Comparison of ENCODE assay signal across 8 mouse cellular contexts in genomic region chr4:128729709-128730037, GRCm38 (mm10). TPM values are rescaled to one million over a fixed set of nuclear protein-coding genes. Genes with fewer than 3 reads are reported as not detected.
DNase-seq lines count a peak whose midpoint lies in the region; ATAC-seq and TF ChIP-seq lines count a peak whose summit lies in the region.

No protein-coding gene starts in this region.

- TF ChIP-seq POLR2A in liver, adult 2 months (IDR thresholded peaks at IDR 0.05; ENCODE audit: extremely low read depth, insufficient read depth, low read length): no peak

- no peaks in the 10 kb centered on the region for H3K9me3 ChIP-seq in heart, embryonic 10.5 days

- H3K79me2 ChIP-seq in liver, adult 2 months (ENCODE audit: control insufficient read depth, insufficient read depth, low read length): peaks cover 18% of the 10 kb centered on the region

- WGBS in liver, adult 2 months: 2% methylated on average over 5 of the region's 5 CpGs
- 45% methylated on average over 5 of the region's 5 CpGs for WGBS in heart, embryonic 10.5 days

- peak; percentile 53 for DNase-seq in liver, adult 2 months (ENCODE audit: extremely low read depth, low read depth, low spot score)
- no peak for DNase-seq in liver
- no peak for DNase-seq in heart, embryonic 10.5 days (ENCODE audit: low spot score)
- DNase-seq in kidney, postnatal 10 days: peak; percentile 76
- DNase-seq in embryo, embryonic 10.5 days (ENCODE audit: low spot score): no peak
- no peak for DNase-seq in gastrocnemius, postnatal 10 days
- no peak for DNase-seq in embryo, embryonic 11 days

- H3K36me3 ChIP-seq in liver, adult 2 months (ENCODE audit: control insufficient read depth, insufficient read depth, low read length): no peaks in the 10 kb centered on the region
- H3K36me3 ChIP-seq in heart, embryonic 10.5 days: peaks cover 8% of the 10 kb centered on the region

- H3K4me3 ChIP-seq in liver, adult 2 months (ENCODE audit: insufficient read depth, low read depth, low read length): no peak overlapping the region
- H3K4me3 ChIP-seq in heart, embryonic 10.5 days: peak overlapping the region; percentile 89

- no peak overlapping the region for H3K9ac ChIP-seq in liver, adult 2 months (ENCODE audit: low read depth, low read length)

- no peak for TF ChIP-seq CTCF in liver, adult 2 months (IDR thresholded peaks at IDR 0.05; ENCODE audit: low read depth, low read length)

- H3K27ac ChIP-seq in liver, adult 2 months (replicated peaks; ENCODE audit: insufficient read depth, low read depth, low read length): peak overlapping the region; percentile 2; the same call in 1 of the 2 replicates
- peak overlapping the region; percentile 98 for H3K27ac ChIP-seq in heart, embryonic 10.5 days

- no peaks in the 10 kb centered on the region for H3K27me3 ChIP-seq in liver, adult 2 months (ENCODE audit: control insufficient read depth, insufficient read depth, low read length)
- no peaks in the 10 kb centered on the region for H3K27me3 ChIP-seq in heart, embryonic 10.5 days (ENCODE audit: insufficient read depth, poor library complexity, severe bottlenecking)

- ATAC-seq in megakaryocyte, adult 5-6 weeks (ENCODE audit: poor library complexity, severe bottlenecking): peak; percentile 18; the same call in 1 of the 2 replicates

- peaks cover 39% of the 10 kb centered on the region for H3K4me1 ChIP-seq in liver, adult 2 months (ENCODE audit: control insufficient read depth, insufficient read depth, low read length)
- H3K4me1 ChIP-seq in heart, embryonic 10.5 days: peaks cover 55% of the 10 kb centered on the region

RNA-seq across cellular contexts. Expression of gene A3galt2, which starts 25.5 kb away (rescaled TPM):
- under 0.01 and 0.07 TPM in 2 replicates for total RNA-seq in liver, adult 2 months (2014; rRNA removed)
- polyA plus RNA-seq in liver, adult 2 months (2012; rRNA removed): 0.02 TPM in 1 of 2 replicates, not detected in the other
- polyA plus RNA-seq in heart, embryonic 10.5 days (2016; fragmentation: Nextera tagmentation; extraction: Ambion mirVana): 0.04 and 0.10 TPM in 2 replicates
- 0.09 and 0.21 TPM in 2 replicates for total RNA-seq in megakaryocyte, adult 5-6 weeks (2015)
- total RNA-seq in megakaryocyte, adult 5-6 weeks (2017): 0.11 TPM in 1 of 2 replicates, not detected in the other
- under 1 TPM in 1 of 2 experiments, not detected in 1; 0.12 TPM for total RNA-seq in gastrocnemius, postnatal 10 days (2021)

Comparison
In these comparisons a context has a peak if more than half of its experiments do, and no peak if none do; other contexts are left out.
1. DNase-seq: peak in liver, adult 2 months (single experiment) and kidney, postnatal 10 days (single experiment); none in liver (single experiment), heart, embryonic 10.5 days (single experiment), embryo, embryonic 10.5 days (single experiment), gastrocnemius, postnatal 10 days (single experiment) and embryo, embryonic 11 days (single experiment).